Mouse (Mus musculus): ENCODE data around the gene 4933417A18Rik.

DNA sequence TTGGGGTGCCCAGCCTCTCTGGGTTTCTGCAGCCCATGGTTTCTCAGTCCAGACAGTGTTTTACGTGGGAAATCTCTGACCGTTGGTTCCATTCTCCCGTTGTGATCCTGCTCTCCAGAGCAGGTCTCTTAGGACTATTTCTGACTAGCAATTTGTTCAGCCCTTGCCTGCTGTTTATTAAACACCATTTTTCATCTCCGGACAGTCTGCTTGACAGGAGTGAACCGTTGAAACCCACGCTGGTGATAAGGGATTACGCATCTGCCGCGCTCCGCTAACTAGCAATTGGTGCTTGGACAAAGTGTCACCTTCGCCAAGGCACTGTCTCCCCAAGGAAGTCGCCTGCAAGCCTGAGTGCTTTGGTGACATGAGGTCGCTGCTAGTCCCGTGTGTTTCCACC is 40.2 kb downstream of the 4933417A18Rik start:
- TF ChIP-seq POLR2A (IDR thresholded peaks at IDR 0.05; ENCODE audit: control insufficient read depth, extremely low read depth, insufficient read depth, low read length, poor library complexity) (no peak), CTCF (IDR thresholded peaks at IDR 0.05; ENCODE audit: borderline replicate concordance, control insufficient read depth, extremely low read depth, insufficient read depth, low read length, poor library complexity) (no peak)
